Mouse (Mus musculus): Measurements from ENCODE around the gene Kif24. TPM values are rescaled to one million over a fixed set of nuclear protein-coding genes. Genes with fewer than 3 reads are reported as not detected.

Gene Kif24
- polyA plus RNA-seq, 1 experiment from 2014 or later = 4.3 TPM

DNA sequence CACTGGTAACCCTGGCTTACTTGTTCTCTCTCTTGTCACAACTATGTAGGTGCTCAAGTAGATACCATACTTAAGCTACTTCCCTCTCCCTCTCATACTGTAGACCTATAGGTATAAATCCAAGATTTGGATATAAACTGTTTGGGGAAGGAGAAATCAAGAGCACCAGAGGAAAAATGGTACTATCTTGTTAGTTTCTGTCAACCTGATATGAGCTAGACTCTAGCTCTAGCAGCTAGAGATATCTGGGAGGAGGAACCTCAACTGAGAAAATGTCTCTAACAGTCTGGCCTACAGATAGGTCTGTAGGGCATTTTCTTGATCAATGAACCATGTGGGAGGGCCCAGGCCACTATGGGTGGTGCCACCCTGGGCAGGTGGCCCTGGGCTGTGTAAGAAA lies 63.5 kb downstream of the Kif24 start:
- no peak overlapping the region for H3K4me2 ChIP-seq (ENCODE audit: low read length)
- no peaks in the 10 kb centered on the region for H3K4me1 ChIP-seq (ENCODE audit: control insufficient read depth in 2 of 2, insufficient read depth in 2 of 2, low read length in 2 of 2)
- no peak for ATAC-seq (ENCODE audit: insufficient number of reproducible peaks, insufficient read depth, low FRiP score, low read depth)
- H3K27ac ChIP-seq (replicated peaks in 1 of 2; ENCODE audit: control insufficient read depth in 1 of 2, insufficient read depth in 1 of 2, low read depth in 2 of 2, low read length in 2 of 2) = no peak overlapping the region
- H3K9me3 ChIP-seq (ENCODE audit: control insufficient read depth, low read length) = no peaks in the 10 kb centered on the region
- no peaks in the 10 kb centered on the region for H3K27me3 ChIP-seq (ENCODE audit: control insufficient read depth, insufficient read depth, low read length)
- H3K4me3 ChIP-seq (ENCODE audit: control insufficient read depth in 1 of 2, insufficient read depth in 1 of 2, low read depth in 1 of 2, low read length in 2 of 2) = no peak overlapping the region
- H3K36me3 ChIP-seq (ENCODE audit: control insufficient read depth, insufficient read depth, low read length) = peaks cover 39% of the 10 kb centered on the region
- H3K9ac ChIP-seq (ENCODE audit: low read length) = no peak overlapping the region

DNA sequence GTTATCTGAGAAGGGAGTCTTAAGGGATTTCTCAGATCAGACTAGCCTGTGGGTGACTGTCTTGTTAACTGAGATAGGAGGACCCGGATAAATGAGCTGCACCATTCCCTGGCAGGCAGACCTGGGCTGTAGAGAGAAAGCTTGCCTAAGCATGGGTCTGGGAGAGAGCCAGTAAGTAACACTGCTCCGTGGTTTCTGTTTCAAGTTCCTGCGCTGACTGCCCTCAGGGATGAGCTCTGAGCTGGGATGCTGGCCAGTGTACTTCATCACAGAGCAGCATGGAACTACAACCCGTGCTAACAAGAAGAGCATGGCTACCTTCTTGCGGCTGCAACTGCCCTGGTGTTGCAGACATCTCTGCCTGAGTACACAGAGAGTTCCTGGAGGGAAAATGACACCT lies 64.8 kb downstream of the Kif24 start:
- Histone ChIP-seq H3K4me1 (ENCODE audit: control insufficient read depth in 2 of 2, insufficient read depth in 2 of 2, low read length in 2 of 2) (no peaks in the 10 kb centered on the region), H3K9me3 (ENCODE audit: control insufficient read depth, low read length) (no peaks in the 10 kb centered on the region), H3K4me2 (ENCODE audit: low read length) (no peak overlapping the region), H3K9ac (ENCODE audit: low read length) (no peak overlapping the region), H3K27me3 (ENCODE audit: control insufficient read depth, insufficient read depth, low read length) (no peaks in the 10 kb centered on the region), H3K36me3 (ENCODE audit: control insufficient read depth, insufficient read depth, low read length) (peaks cover 46% of the 10 kb centered on the region), H3K27ac (replicated peaks in 1 of 2; ENCODE audit: control insufficient read depth in 1 of 2, insufficient read depth in 1 of 2, low read depth in 2 of 2, low read length in 2 of 2) (no peak overlapping the region), H3K4me3 (ENCODE audit: control insufficient read depth in 1 of 2, insufficient read depth in 1 of 2, low read depth in 1 of 2, low read length in 2 of 2) (no peak overlapping the region)
- 78% methylated on average over 5 of the region's 5 CpGs for WGBS
- no peak for ATAC-seq (ENCODE audit: insufficient number of reproducible peaks, insufficient read depth, low FRiP score, low read depth)

GRCm38 (mm10) chr4:41398353-41398752 lies 66.3 kb downstream of the Kif24 start:
- Histone ChIP-seq H3K36me3 (ENCODE audit: control insufficient read depth, insufficient read depth, low read length) (peaks cover 56% of the 10 kb centered on the region), H3K4me2 (ENCODE audit: low read length) (no peak overlapping the region), H3K4me3 (ENCODE audit: control insufficient read depth in 1 of 2, insufficient read depth in 1 of 2, low read depth in 1 of 2, low read length in 2 of 2) (no peak overlapping the region), H3K9ac (ENCODE audit: low read length) (no peak overlapping the region), H3K27ac (replicated peaks in 1 of 2; ENCODE audit: control insufficient read depth in 1 of 2, insufficient read depth in 1 of 2, low read depth in 2 of 2, low read length in 2 of 2) (no peak overlapping the region), H3K9me3 (ENCODE audit: control insufficient read depth, low read length) (no peaks in the 10 kb centered on the region), H3K4me1 (ENCODE audit: control insufficient read depth in 2 of 2, insufficient read depth in 2 of 2, low read length in 2 of 2) (no peaks in the 10 kb centered on the region), H3K27me3 (ENCODE audit: control insufficient read depth, insufficient read depth, low read length) (no peaks in the 10 kb centered on the region)
- 58% methylated on average over 6 of the region's 6 CpGs for WGBS
- ATAC-seq (ENCODE audit: insufficient number of reproducible peaks, insufficient read depth, low FRiP score, low read depth) = no peak

GRCm38 (mm10) chr4:41394651-41395050 lies 70.0 kb downstream of the Kif24 start:
- WGBS = 75% methylated on average over 9 of the region's 9 CpGs
- Histone ChIP-seq H3K27me3 (ENCODE audit: control insufficient read depth, insufficient read depth, low read length) (no peaks in the 10 kb centered on the region), H3K4me2 (ENCODE audit: low read length) (no peak overlapping the region), H3K9ac (ENCODE audit: low read length) (no peak overlapping the region), H3K4me1 (ENCODE audit: control insufficient read depth in 2 of 2, insufficient read depth in 2 of 2, low read length in 2 of 2) (no peaks in the 10 kb centered on the region), H3K4me3 (ENCODE audit: control insufficient read depth in 1 of 2, insufficient read depth in 1 of 2, low read depth in 1 of 2, low read length in 2 of 2) (no peak overlapping the region), H3K9me3 (ENCODE audit: control insufficient read depth, low read length) (no peaks in the 10 kb centered on the region), H3K27ac (replicated peaks in 1 of 2; ENCODE audit: control insufficient read depth in 1 of 2, insufficient read depth in 1 of 2, low read depth in 2 of 2, low read length in 2 of 2) (no peak overlapping the region), H3K36me3 (ENCODE audit: control insufficient read depth, insufficient read depth, low read length) (peaks cover 78% of the 10 kb centered on the region)
- ATAC-seq (ENCODE audit: insufficient number of reproducible peaks, insufficient read depth, low FRiP score, low read depth) = no peak

- Histone ChIP-seq H3K9ac (ENCODE audit: low read length) (no peak overlapping the region), H3K27ac (replicated peaks in 1 of 2; ENCODE audit: control insufficient read depth in 1 of 2, insufficient read depth in 1 of 2, low read depth in 2 of 2, low read length in 2 of 2) (no peak overlapping the region), H3K36me3 (ENCODE audit: control insufficient read depth, insufficient read depth, low read length) (peaks cover 92% of the 10 kb centered on the region), H3K9me3 (ENCODE audit: control insufficient read depth, low read length) (no peaks in the 10 kb centered on the region), H3K4me1 (ENCODE audit: control insufficient read depth in 2 of 2, insufficient read depth in 2 of 2, low read length in 2 of 2) (0 out of 4 replicates have a peak, but pooled peaks cover 0 to 5% of the 10 kb centered on the region in 2 experiments), H3K4me2 (ENCODE audit: low read length) (no peak overlapping the region), H3K27me3 (ENCODE audit: control insufficient read depth, insufficient read depth, low read length) (no peaks in the 10 kb centered on the region), H3K4me3 (ENCODE audit: control insufficient read depth in 1 of 2, insufficient read depth in 1 of 2, low read depth in 1 of 2, low read length in 2 of 2) (no peak overlapping the region)
- WGBS = 86% methylated on average over 2 of the region's 2 CpGs
- ATAC-seq (ENCODE audit: insufficient number of reproducible peaks, insufficient read depth, low FRiP score, low read depth) = no peak
Observed at GRCm38 (mm10) chr4:41391015-41391414, 73.7 kb downstream of the Kif24 start.

GRCm38 (mm10) chr4:41390122-41390521 lies 74.6 kb downstream of the Kif24 start:
- ATAC-seq (ENCODE audit: insufficient number of reproducible peaks, insufficient read depth, low FRiP score, low read depth) = no peak
- Histone ChIP-seq H3K9ac (ENCODE audit: low read length) (no peak overlapping the region), H3K4me3 (ENCODE audit: control insufficient read depth in 1 of 2, insufficient read depth in 1 of 2, low read depth in 1 of 2, low read length in 2 of 2) (no peak overlapping the region), H3K27me3 (ENCODE audit: control insufficient read depth, insufficient read depth, low read length) (no peaks in the 10 kb centered on the region), H3K36me3 (ENCODE audit: control insufficient read depth, insufficient read depth, low read length) (peaks cover 86% of the 10 kb centered on the region), H3K4me1 (ENCODE audit: control insufficient read depth in 2 of 2, insufficient read depth in 2 of 2, low read length in 2 of 2) (0 out of 4 replicates have a peak, but pooled peaks cover 0 to 5% of the 10 kb centered on the region in 2 experiments), H3K4me2 (ENCODE audit: low read length) (no peak overlapping the region), H3K9me3 (ENCODE audit: control insufficient read depth, low read length) (no peaks in the 10 kb centered on the region), H3K27ac (replicated peaks in 1 of 2; ENCODE audit: control insufficient read depth in 1 of 2, insufficient read depth in 1 of 2, low read depth in 2 of 2, low read length in 2 of 2) (no peak overlapping the region)
- WGBS = 10% methylated on average over 3 of the region's 3 CpGs

DNA sequence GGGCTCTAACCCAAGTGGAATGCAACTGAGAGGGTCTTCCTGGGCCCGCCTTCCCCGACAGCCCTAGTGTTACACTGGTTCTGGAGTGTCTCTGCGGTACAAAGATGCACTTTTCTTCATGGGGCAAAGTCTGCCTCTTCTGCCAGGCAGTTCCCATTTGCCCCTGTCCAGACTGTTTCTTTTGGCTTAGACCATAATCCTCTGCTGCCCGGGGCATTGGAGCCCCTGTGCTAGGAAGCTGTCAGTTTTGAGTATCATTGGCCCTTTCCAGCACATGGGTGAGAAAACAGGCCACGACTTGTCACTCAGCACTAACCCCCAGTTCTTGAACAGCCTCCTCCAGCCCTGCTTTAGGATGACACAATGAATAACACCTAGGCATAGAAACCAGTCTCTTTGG lies 75.4 kb downstream of the Kif24 start:
- H3K36me3 ChIP-seq (ENCODE audit: control insufficient read depth, insufficient read depth, low read length) = peaks cover 79% of the 10 kb centered on the region
- 85% methylated on average over 5 of the region's 5 CpGs for WGBS
- no peak overlapping the region for H3K9ac ChIP-seq (ENCODE audit: low read length)
- no peak overlapping the region for H3K4me2 ChIP-seq (ENCODE audit: low read length)
- no peak overlapping the region for H3K4me3 ChIP-seq (ENCODE audit: control insufficient read depth in 1 of 2, insufficient read depth in 1 of 2, low read depth in 1 of 2, low read length in 2 of 2)
- H3K27ac ChIP-seq (replicated peaks in 1 of 2; ENCODE audit: control insufficient read depth in 1 of 2, insufficient read depth in 1 of 2, low read depth in 2 of 2, low read length in 2 of 2) = no peak overlapping the region
- ATAC-seq (ENCODE audit: insufficient number of reproducible peaks, insufficient read depth, low FRiP score, low read depth) = no peak
- H3K27me3 ChIP-seq (ENCODE audit: control insufficient read depth, insufficient read depth, low read length) = no peaks in the 10 kb centered on the region
- no peaks in the 10 kb centered on the region for H3K9me3 ChIP-seq (ENCODE audit: control insufficient read depth, low read length)
- 0 out of 4 replicates have a peak, but pooled peaks cover 0 to 5% of the 10 kb centered on the region in 2 experiments for H3K4me1 ChIP-seq (ENCODE audit: control insufficient read depth in 2 of 2, insufficient read depth in 2 of 2, low read length in 2 of 2)

GRCm38 (mm10) chr4:41388616-41389015 lies 76.1 kb downstream of the Kif24 start:
- Histone ChIP-seq H3K4me1 (ENCODE audit: control insufficient read depth in 2 of 2, insufficient read depth in 2 of 2, low read length in 2 of 2) (0 out of 4 replicates have a peak, but pooled peaks cover 0 to 5% of the 10 kb centered on the region in 2 experiments), H3K4me2 (ENCODE audit: low read length) (no peak overlapping the region), H3K36me3 (ENCODE audit: control insufficient read depth, insufficient read depth, low read length) (peaks cover 80% of the 10 kb centered on the region), H3K27me3 (ENCODE audit: control insufficient read depth, insufficient read depth, low read length) (no peaks in the 10 kb centered on the region), H3K9ac (ENCODE audit: low read length) (no peak overlapping the region), H3K4me3 (ENCODE audit: control insufficient read depth in 1 of 2, insufficient read depth in 1 of 2, low read depth in 1 of 2, low read length in 2 of 2) (no peak overlapping the region), H3K9me3 (ENCODE audit: control insufficient read depth, low read length) (no peaks in the 10 kb centered on the region), H3K27ac (replicated peaks in 1 of 2; ENCODE audit: control insufficient read depth in 1 of 2, insufficient read depth in 1 of 2, low read depth in 2 of 2, low read length in 2 of 2) (no peak overlapping the region)
- 84% methylated on average over 5 of the region's 5 CpGs for WGBS
- no peak for ATAC-seq (ENCODE audit: insufficient number of reproducible peaks, insufficient read depth, low FRiP score, low read depth)

Measured in heart, embryonic 14.5 days (tissue).